Mouse (Mus musculus) hindbrain, embryonic 10.5 days (tissue): Measurements from ENCODE around the gene Htra3. TPM values are rescaled to one million over a fixed set of nuclear protein-coding genes. Genes with fewer than 3 reads are reported as not detected.

Experiments
- DNase-seq: peaks from one replicate; pipeline ENCODE4 v3.0.0-alpha.2; 2017; ENCODE audit warnings: low spot score
- H3K27ac ChIP-seq: fragments of 300-500 bp; sonication (generic); 2 replicates; pipeline ENCODE4 v1.5.1; 2016; ENCODE audit warnings: mild to moderate bottlenecking, moderate library complexity
- H3K27me3 ChIP-seq: fragments of 300-500 bp; sonication (generic); 2 replicates; pipeline ENCODE4 v1.6.1; 2016; ENCODE audit warnings: mild to moderate bottlenecking; ENCODE audit not compliant: poor library complexity, insufficient read depth, severe bottlenecking
- H3K36me3 ChIP-seq: fragments of 300-500 bp; sonication (generic); 2 replicates; pipeline ENCODE4 v1.6.1; 2016; ENCODE audit warnings: mild to moderate bottlenecking, moderate library complexity
- H3K4me1 ChIP-seq: fragments of 300-500 bp; sonication (generic); replicated peaks from 2 replicates; pipeline ENCODE4 v1.6.1; 2016; ENCODE audit warnings: mild to moderate bottlenecking
- H3K4me3 ChIP-seq: fragments of 300-500 bp; sonication (generic); 2 replicates; pipeline ENCODE4 v1.5.1; 2016; ENCODE audit warnings: mild to moderate bottlenecking, moderate library complexity
- H3K9me3 ChIP-seq: fragments of 300-500 bp; sonication (generic); 2 replicates; pipeline ENCODE4 v1.6.1; 2016; ENCODE audit warnings: mild to moderate bottlenecking, moderate library complexity
- WGBS: fragments of 180-500 bp; shearing (Covaris S2); methylation state at CpG from one replicate; pipeline ENCODE4 v1.1.7; 2016; 5-methylcytosine and 5-hydroxymethylcytosine counted together
- polyA plus RNA-seq: library from polyadenylated mRNA; unstranded; fragments of >200 nt; fragmentation: Nextera tagmentation; extraction: Ambion mirVana; gene quantifications from 2 replicates; pipeline ENCODE4 v1.2.1, GENCODE M21; 2016

Htra3 gene
- polyA plus RNA-seq, 1 experiment from 2014 or later: 8.9 TPM

GRCm38 (mm10) chr5:35713649-35714354 is 34.2 kb upstream of the Htra3 start:
- peak; percentile 77 for DNase-seq
- no peak overlapping the region for H3K4me3 ChIP-seq
- H3K27me3 ChIP-seq: no peaks in the 10 kb centered on the region
- H3K4me1 ChIP-seq: peaks cover 16% of the 10 kb centered on the region; the same call in 1 of the 2 replicates
- H3K9me3 ChIP-seq: no peaks in the 10 kb centered on the region
- WGBS: 53% methylated on average over 13 of the region's 13 CpGs
- H3K36me3 ChIP-seq: no peaks in the 10 kb centered on the region
- no peak overlapping the region for H3K27ac ChIP-seq

- 75% methylated on average over 5 of the region's 5 CpGs for WGBS
- H3K27ac ChIP-seq: no peak overlapping the region
Observed at GRCm38 (mm10) chr5:35712517-35712916, 32.9 kb upstream of the Htra3 start.

DNA sequence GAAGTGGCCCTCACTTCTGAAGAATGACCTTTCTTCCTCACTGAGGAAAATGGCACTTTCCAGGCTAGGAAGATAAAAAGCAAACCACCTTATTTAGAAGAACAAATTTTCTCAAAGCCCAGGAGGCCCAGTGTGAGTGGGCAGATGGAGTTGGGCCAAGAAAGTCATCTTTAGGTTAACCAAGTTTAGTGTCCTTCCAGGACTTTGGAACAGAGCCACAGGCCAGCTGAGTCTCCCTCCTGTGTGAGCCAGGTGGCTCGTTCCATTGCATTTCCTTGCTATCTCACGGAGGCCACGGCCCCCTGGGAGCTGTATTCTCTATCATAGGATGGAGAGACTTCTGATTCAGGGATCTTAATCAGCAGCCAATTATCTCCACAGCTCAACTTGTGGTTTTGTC is 31.3 kb upstream of the Htra3 start:
- DNase-seq: no peak
- Histone ChIP-seq H3K9me3 (no peaks in the 10 kb centered on the region), H3K27ac (no peak overlapping the region), H3K27me3 (no peaks in the 10 kb centered on the region), H3K4me3 (no peak overlapping the region), H3K4me1 (peaks cover 16% of the 10 kb centered on the region; the same call in 1 of the 2 replicates), H3K36me3 (no peaks in the 10 kb centered on the region)
- 76% methylated on average over 3 of the region's 3 CpGs for WGBS

More at GRCm38 (mm10) chr5:35712517-35712916, 32.9 kb upstream of the Htra3 start:
- Histone ChIP-seq H3K9me3 (no peaks in the 10 kb centered on the region), H3K36me3 (no peaks in the 10 kb centered on the region), H3K27me3 (no peaks in the 10 kb centered on the region), H3K4me1 (peaks cover 16% of the 10 kb centered on the region; the same call in 1 of the 2 replicates), H3K4me3 (no peak overlapping the region)
- DNase-seq: no peak

GRCm38 (mm10) chr5:35710481-35710880 is 30.9 kb upstream of the Htra3 start:
- DNase-seq: no peak

DNA sequence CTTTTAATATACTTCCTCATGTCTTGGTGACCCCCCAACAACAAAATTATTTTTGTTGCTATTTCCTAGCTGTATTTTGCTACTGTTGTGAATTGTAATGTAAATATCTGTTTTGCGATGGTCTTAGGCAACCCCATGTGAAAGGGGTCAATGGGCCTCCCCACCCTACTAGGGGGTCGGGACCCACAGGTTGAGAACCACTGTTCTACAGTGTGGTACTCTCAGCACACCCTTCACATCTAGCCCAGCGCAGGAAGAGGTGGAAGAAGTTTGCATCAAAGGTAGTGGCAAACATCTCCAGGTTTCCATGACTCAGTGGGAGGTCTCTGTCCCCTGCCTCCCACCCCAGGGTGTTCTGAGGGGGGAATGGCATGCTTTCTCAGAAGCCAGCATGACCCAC is 25.8 kb upstream of the Htra3 start:
- peaks cover 8% of the 10 kb centered on the region for H3K4me1 ChIP-seq
- no peaks in the 10 kb centered on the region for H3K36me3 ChIP-seq
- no peak for DNase-seq
- no peaks in the 10 kb centered on the region for H3K9me3 ChIP-seq
- no peak overlapping the region for H3K27ac ChIP-seq
- no peak overlapping the region for H3K4me3 ChIP-seq
- H3K27me3 ChIP-seq: no peaks in the 10 kb centered on the region
- 87% methylated on average over 3 of the region's 3 CpGs for WGBS

More at GRCm38 (mm10) chr5:35710481-35710880, 30.9 kb upstream of the Htra3 start:
- peaks cover 16% of the 10 kb centered on the region; the same call in 1 of the 2 replicates for H3K4me1 ChIP-seq
- H3K4me3 ChIP-seq: no peak overlapping the region
- H3K36me3 ChIP-seq: no peaks in the 10 kb centered on the region
- H3K27me3 ChIP-seq: no peaks in the 10 kb centered on the region
- no peak overlapping the region for H3K27ac ChIP-seq
- WGBS: 76% methylated on average over 3 of the region's 3 CpGs
- no peaks in the 10 kb centered on the region for H3K9me3 ChIP-seq

GRCm38 (mm10) chr5:35703814-35704213 is 24.2 kb upstream of the Htra3 start:
- no peaks in the 10 kb centered on the region; the same call in 1 of the 2 replicates for H3K4me1 ChIP-seq
- WGBS: 93% methylated on average over 4 of the region's 4 CpGs
- no peak for DNase-seq
- no peaks in the 10 kb centered on the region for H3K9me3 ChIP-seq
- no peaks in the 10 kb centered on the region for H3K27me3 ChIP-seq
- H3K27ac ChIP-seq: no peak overlapping the region
- H3K4me3 ChIP-seq: no peak overlapping the region
- H3K36me3 ChIP-seq: no peaks in the 10 kb centered on the region

- no peak overlapping the region for H3K4me3 ChIP-seq
- H3K27ac ChIP-seq: no peak overlapping the region
- no peaks in the 10 kb centered on the region for H3K36me3 ChIP-seq
- 85% methylated on average over 8 of the region's 8 CpGs for WGBS
- no peak for DNase-seq
- no peaks in the 10 kb centered on the region for H3K9me3 ChIP-seq
- H3K4me1 ChIP-seq: no peaks in the 10 kb centered on the region; the same call in 1 of the 2 replicates
- no peaks in the 10 kb centered on the region for H3K27me3 ChIP-seq
Observed at GRCm38 (mm10) chr5:35703183-35703582, 23.6 kb upstream of the Htra3 start.

DNA sequence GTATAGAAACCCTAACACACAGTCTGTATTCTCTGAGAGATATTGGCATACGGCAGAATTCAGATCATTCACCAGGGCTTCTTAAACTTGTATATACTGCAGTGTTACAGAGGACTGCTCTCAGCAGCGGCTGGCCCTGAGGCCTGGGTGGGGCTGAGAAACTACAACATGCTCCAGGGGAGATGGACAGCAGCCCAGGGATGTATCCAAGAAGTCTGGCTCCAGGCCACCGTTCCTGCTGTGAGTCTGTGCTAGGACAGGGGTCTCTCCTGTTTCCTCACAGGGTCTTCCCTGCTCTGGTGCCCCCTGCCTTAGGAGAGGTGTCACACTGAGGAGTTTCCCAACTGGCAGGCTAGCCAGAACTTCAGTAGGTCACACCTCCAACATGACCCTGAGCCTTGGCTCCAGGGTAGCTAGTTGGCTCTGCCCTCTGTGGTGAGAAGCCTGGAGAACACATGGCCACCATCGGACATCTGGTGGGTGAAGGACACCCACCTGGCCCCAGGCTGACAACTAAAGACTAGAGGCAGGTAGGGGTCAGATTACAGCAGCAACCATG is 23.1 kb upstream of the Htra3 start:
- no peak for DNase-seq
- H3K27me3 ChIP-seq: no peaks in the 10 kb centered on the region
- H3K9me3 ChIP-seq: no peaks in the 10 kb centered on the region
- no peaks in the 10 kb centered on the region; the same call in 1 of the 2 replicates for H3K4me1 ChIP-seq
- WGBS: 86% methylated on average over 4 of the region's 4 CpGs
- no peak overlapping the region for H3K27ac ChIP-seq
- H3K4me3 ChIP-seq: no peak overlapping the region
- H3K36me3 ChIP-seq: no peaks in the 10 kb centered on the region

GRCm38 (mm10) chr5:35701042-35701441 is 21.5 kb upstream of the Htra3 start:
- Histone ChIP-seq H3K4me1 (peaks cover 1% of the 10 kb centered on the region; the same call in 1 of the 2 replicates), H3K27ac (no peak overlapping the region), H3K27me3 (no peaks in the 10 kb centered on the region), H3K9me3 (no peaks in the 10 kb centered on the region), H3K4me3 (no peak overlapping the region), H3K36me3 (no peaks in the 10 kb centered on the region)
- DNase-seq: peak; percentile 75
- 52% methylated on average over 6 of the region's 6 CpGs for WGBS

DNA sequence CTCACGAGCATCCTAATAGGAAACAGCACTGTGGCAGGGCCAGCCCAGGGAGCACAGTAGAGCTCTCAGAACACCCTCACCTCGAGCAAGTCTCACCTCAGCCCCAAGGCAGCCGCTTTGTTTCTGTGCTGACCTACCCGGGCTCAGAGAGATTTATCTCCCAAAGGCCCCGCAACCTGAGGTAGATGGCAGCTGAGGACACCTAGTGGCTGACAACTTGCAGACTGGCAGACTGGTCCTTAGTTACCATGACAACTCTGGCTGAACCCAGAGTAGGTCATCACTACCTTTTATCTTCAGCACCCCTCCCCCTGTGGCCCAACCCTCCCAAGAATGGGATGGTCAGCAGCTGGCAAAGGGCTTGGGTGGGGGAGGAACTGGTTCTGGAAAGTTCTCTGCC is 16.2 kb upstream of the Htra3 start:
- Histone ChIP-seq H3K27ac (0 out of 2 replicates have a peak overlapping the region, but pooled peaks have one; percentile 16), H3K27me3 (0 out of 2 replicates have a peak, but pooled peaks cover 4% of the 10 kb centered on the region), H3K4me3 (no peak overlapping the region), H3K4me1 (peaks cover 21% of the 10 kb centered on the region), H3K36me3 (no peaks in the 10 kb centered on the region), H3K9me3 (no peaks in the 10 kb centered on the region)
- DNase-seq: peak; percentile 43
- WGBS: 31% methylated on average over 5 of the region's 5 CpGs

GRCm38 (mm10) chr5:35693638-35694037 is 14.1 kb upstream of the Htra3 start:
- Histone ChIP-seq H3K36me3 (no peaks in the 10 kb centered on the region), H3K27ac (no peak overlapping the region), H3K4me3 (no peak overlapping the region), H3K9me3 (no peaks in the 10 kb centered on the region), H3K4me1 (peaks cover 34% of the 10 kb centered on the region), H3K27me3 (0 out of 2 replicates have a peak, but pooled peaks cover 4% of the 10 kb centered on the region)
- DNase-seq: no peak
- 83% methylated on average over 4 of the region's 4 CpGs for WGBS

DNA sequence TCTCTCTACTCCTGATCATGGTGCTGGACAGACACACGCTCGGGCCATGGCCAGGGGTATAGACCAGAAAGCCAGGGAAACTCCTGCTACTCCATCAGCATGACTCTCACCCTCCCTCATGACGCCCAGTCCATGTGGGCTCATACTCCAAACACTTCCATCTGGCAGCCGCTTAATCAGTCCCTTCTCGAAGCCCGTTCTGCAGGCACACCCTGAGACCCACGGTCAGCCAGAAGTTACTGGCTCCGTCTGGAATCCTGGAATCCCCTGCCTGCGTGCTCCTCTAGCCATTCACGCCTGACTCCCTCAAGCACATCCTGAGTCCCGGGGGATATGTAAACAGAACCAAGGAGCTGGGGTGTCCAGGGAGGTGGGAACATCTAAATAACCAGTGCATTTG is 11.7 kb upstream of the Htra3 start:
- no peak for DNase-seq
- no peaks in the 10 kb centered on the region for H3K36me3 ChIP-seq
- H3K4me1 ChIP-seq: peaks cover 49% of the 10 kb centered on the region
- no peak overlapping the region for H3K4me3 ChIP-seq
- H3K27me3 ChIP-seq: 0 out of 2 replicates have a peak, but pooled peaks cover 4% of the 10 kb centered on the region
- H3K9me3 ChIP-seq: no peaks in the 10 kb centered on the region
- H3K27ac ChIP-seq: 0 out of 2 replicates have a peak overlapping the region, but pooled peaks have one; percentile 19
- 74% methylated on average over 11 of the region's 11 CpGs for whole genome bisulfite sequencing

DNA sequence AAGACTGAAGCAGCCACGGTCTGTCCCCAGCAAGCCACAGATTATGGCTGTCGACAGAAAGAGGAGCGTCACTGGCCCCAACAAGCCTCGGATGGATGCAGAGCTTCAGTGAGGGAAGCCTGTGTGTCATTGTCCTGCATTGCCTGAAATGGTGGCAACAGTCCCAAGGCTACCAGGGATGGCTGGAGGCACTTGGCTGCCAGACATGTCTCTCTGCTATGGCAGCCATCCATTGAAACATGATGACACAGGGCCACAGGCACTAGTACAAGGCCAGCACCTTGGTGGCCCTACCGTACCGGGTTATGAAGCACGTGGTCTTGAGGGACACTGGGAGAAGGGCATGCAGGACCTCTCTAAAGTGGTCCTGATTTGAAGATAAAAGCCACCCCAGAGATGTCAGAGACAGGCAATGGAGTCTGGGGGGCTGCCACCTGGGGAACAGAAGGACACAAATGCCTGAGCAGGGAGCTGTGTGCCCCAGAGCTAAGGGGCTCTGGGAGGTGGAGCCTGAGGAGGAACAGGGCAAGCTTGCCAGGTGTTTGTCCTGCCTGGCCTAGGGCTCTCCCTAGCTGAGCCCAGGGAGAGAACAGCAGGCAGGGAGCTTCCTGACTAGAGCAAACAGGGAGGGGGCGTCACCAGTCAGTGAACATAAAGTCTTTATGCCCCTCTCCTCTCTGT is 11.0 kb upstream of the Htra3 start:
- Histone ChIP-seq H3K36me3 (no peaks in the 10 kb centered on the region), H3K4me3 (no peak overlapping the region), H3K27ac (peak overlapping the region; percentile 17; the same call in 1 of the 2 replicates), H3K27me3 (0 out of 2 replicates have a peak, but pooled peaks cover 4% of the 10 kb centered on the region), H3K9me3 (no peaks in the 10 kb centered on the region), H3K4me1 (peaks cover 45% of the 10 kb centered on the region)
- no peak for DNase-seq
- 85% methylated on average over 8 of the region's 8 CpGs for WGBS
